ENCODE assay signal across 8 mouse cellular contexts in genomic region chr8:95137641-95138098, GRCm38 (mm10). TPM values are rescaled to one million over a fixed set of nuclear protein-coding genes. Genes with fewer than 3 reads are reported as not detected.
A peak's percentile ranks its signal among the peaks of the same experiment; 100 is the strongest.
DNase-seq lines count a peak whose midpoint lies in the region; ATAC-seq lines count a peak whose summit lies in the region.

No protein-coding gene starts in this region.

- H3K4me1 ChIP-seq in embryonic facial prominence, embryonic 14.5 days (ENCODE audit: control insufficient read depth, insufficient read depth, low read length): peaks cover 19% of the 10 kb centered on the region
- H3K4me1 ChIP-seq in heart, embryonic 15.5 days (replicated peaks): peaks cover 48% of the 10 kb centered on the region

- H3K27ac ChIP-seq in embryonic facial prominence, embryonic 14.5 days (replicated peaks; ENCODE audit: low read depth, low read length): 0 out of 2 replicates have a peak overlapping the region, but pooled peaks have one; percentile 35
- H3K27ac ChIP-seq in heart, embryonic 15.5 days: no peak overlapping the region

- peaks cover 7% of the 10 kb centered on the region; the same call in 1 of the 2 replicates for H3K27me3 ChIP-seq in embryonic facial prominence, embryonic 14.5 days (replicated peaks; ENCODE audit: control insufficient read depth, insufficient read depth, low read length)
- no peaks in the 10 kb centered on the region for H3K27me3 ChIP-seq in heart, embryonic 15.5 days

- DNase-seq in adrenal gland, adult 2 months: peak; percentile 63
- DNase-seq in adrenal gland, postnatal 4 days (ENCODE audit: low spot score in 2 of 2): no peak
- peak; percentile 87 for DNase-seq in embryonic facial prominence, embryonic 14.5 days (ENCODE audit: low spot score)
- DNase-seq in kidney, postnatal 14 days: peak; percentile 85
- peak; percentile 61 to 71 for DNase-seq in lung, postnatal 4 days
- no peak for DNase-seq in frontal cortex, postnatal 14 days (ENCODE audit: low spot score in 2 of 2)

- peak overlapping the region; percentile 27 for H3K4me3 ChIP-seq in embryonic facial prominence, embryonic 14.5 days (ENCODE audit: low read depth, low read length)
- H3K4me3 ChIP-seq in heart, embryonic 15.5 days: peak overlapping the region; percentile 37

- ATAC-seq in embryonic facial prominence, embryonic 14.5 days (ENCODE audit: low read depth): peak; percentile 79
- peak; percentile 24 for ATAC-seq in heart, embryonic 15.5 days (replicated peaks; ENCODE audit: insufficient number of reproducible peaks, insufficient read depth, low FRiP score, low read depth)
- no peak for ATAC-seq in CD4-positive, CD25-positive, alpha-beta regulatory T cell, adult 4 months

- peaks cover 10% of the 10 kb centered on the region for H3K36me3 ChIP-seq in embryonic facial prominence, embryonic 14.5 days (ENCODE audit: control insufficient read depth, insufficient read depth, low read length)
- H3K36me3 ChIP-seq in heart, embryonic 15.5 days: peaks cover 7% of the 10 kb centered on the region; the same call in 1 of the 2 replicates

- H3K9ac ChIP-seq in embryonic facial prominence, embryonic 14.5 days (ENCODE audit: low read depth, low read length): peak overlapping the region; percentile 39; the same call in 1 of the 2 replicates
- H3K9ac ChIP-seq in heart, embryonic 15.5 days: 0 out of 2 replicates have a peak overlapping the region, but pooled peaks have one; percentile 31

- peak overlapping the region; percentile 53 for H3K4me2 ChIP-seq in embryonic facial prominence, embryonic 14.5 days (ENCODE audit: low read depth, low read length)
- H3K4me2 ChIP-seq in heart, embryonic 15.5 days: peak overlapping the region; percentile 63

- H3K9me3 ChIP-seq in embryonic facial prominence, embryonic 14.5 days (ENCODE audit: control insufficient read depth, low read length): no peaks in the 10 kb centered on the region
- no peaks in the 10 kb centered on the region for H3K9me3 ChIP-seq in heart, embryonic 15.5 days (replicated peaks)

- WGBS in embryonic facial prominence, embryonic 14.5 days: under 1% methylated on average over 28 of the region's 28 CpGs
- 10% methylated on average over 28 of the region's 28 CpGs for WGBS in heart, embryonic 15.5 days

RNA-seq across cellular contexts. Expression of gene Katnb1, which starts 56.7 kb away (rescaled TPM):
- total RNA-seq in adrenal gland, adult 2 months (2021): 10 to 100 TPM; 11.0 to 17.7 TPM
- 18.9 and 19.1 TPM in 2 replicates for polyA plus RNA-seq in adrenal gland, adult 2 months (2012; rRNA removed)
- total RNA-seq in adrenal gland, postnatal 4 days (2021): 10 to 100 TPM; 20.2 to 20.9 TPM
- 18.6 and 20.8 TPM in 2 replicates for polyA plus RNA-seq in embryonic facial prominence, embryonic 14.5 days (2014; fragmentation: Nextera tagmentation; extraction: Ambion mirVana)
- 15.3 and 19.8 TPM in 2 replicates for polyA plus RNA-seq in heart, embryonic 15.5 days (2015; fragmentation: Nextera tagmentation; extraction: Ambion mirVana)
- polyA plus RNA-seq in CD4-positive, CD25-positive, alpha-beta regulatory T cell, adult 4 months (2017; shearing (Covaris generic)): 10 to 100 TPM; 13.6 to 21.3 TPM

Comparison
In these comparisons a context has a peak if more than half of its experiments do, and no peak if none do; other contexts are left out.
1. DNase-seq: peak in adrenal gland, adult 2 months (single experiment), embryonic facial prominence, embryonic 14.5 days (single experiment), kidney, postnatal 14 days (single experiment) and lung, postnatal 4 days (2 of 2); none in adrenal gland, postnatal 4 days (0 of 2) and frontal cortex, postnatal 14 days (0 of 2).